Mouse (Mus musculus) bone marrow macrophage, adult 2 months (primary cell): ENCODE data around the gene Fbxo42. TPM values are rescaled to one million over a fixed set of nuclear protein-coding genes. Genes with fewer than 3 reads are reported as not detected.
"Not testable (repeated sequence)": the region's sequence is repeated elsewhere in the genome, so short reads cannot be mapped to it uniquely, and the experiment has no call there.

Experiments used
- H3K27ac ChIP-seq: 2 replicates; pipeline ENCODE4 v1.5.1; 2012; ENCODE audit warnings: low read depth, low read length; ENCODE audit not compliant: insufficient read depth
- H3K4me1 ChIP-seq: 2 replicates; pipeline ENCODE4 v1.6.1; 2012; ENCODE audit warnings: low read length; ENCODE audit not compliant: control insufficient read depth, insufficient read depth
- H3K4me3 ChIP-seq: 2 replicates; pipeline ENCODE4 v1.5.1; 2012; ENCODE audit warnings: mild to moderate bottlenecking, low read length, moderate library complexity; ENCODE audit not compliant: insufficient read depth
- CTCF ChIP-seq: IDR thresholded peaks from 2 replicates; pipeline ENCODE4 v1.5.1; 2012; ENCODE audit warnings: low read depth, mild to moderate bottlenecking, low read length, moderate library complexity
- POLR2A ChIP-seq: IDR thresholded peaks from 2 replicates; pipeline ENCODE4 v1.6.1; 2012; ENCODE audit warnings: mild to moderate bottlenecking, low read depth, low read length, borderline replicate concordance
- polyA plus RNA-seq: library from polyadenylated mRNA; stranded (reverse); fragments of >200 nt; gene quantifications from 2 replicates; pipeline ENCODE4 v1.2.4, GENCODE M21; 2012; ENCODE audit not compliant: missing spikeins, insufficient read depth, insufficient read length

Gene Fbxo42
- polyA plus RNA-seq, 1 experiment: 28.2 TPM

- Histone ChIP-seq H3K4me3 (no peak overlapping the region), H3K27ac (no peak overlapping the region)
- TF ChIP-seq CTCF (no peak), POLR2A (no peak)
These were observed 13.7 kb upstream of the Fbxo42 start for GRCm38 (mm10) chr4:141134031-141134441.

GRCm38 (mm10) chr4:141134751-141135530 is 12.8 kb upstream of the Fbxo42 start:
- H3K27ac ChIP-seq: no peak overlapping the region
- H3K4me1 ChIP-seq: peaks cover 52% of the 10 kb centered on the region
- no peak overlapping the region for H3K4me3 ChIP-seq
- TF ChIP-seq POLR2A (no peak), CTCF (no peak)

More at GRCm38 (mm10) chr4:141134031-141134441, 13.7 kb upstream of the Fbxo42 start:
- peaks cover 52% of the 10 kb centered on the region for H3K4me1 ChIP-seq

GRCm38 (mm10) chr4:141136126-141136525 is 11.6 kb upstream of the Fbxo42 start:
- Histone ChIP-seq H3K27ac (no peak overlapping the region), H3K4me3 (no peak overlapping the region), H3K4me1 (peaks cover 47% of the 10 kb centered on the region)
- TF ChIP-seq POLR2A: no peak
- no peak for TF ChIP-seq CTCF

GRCm38 (mm10) chr4:141137740-141138139 is 10.0 kb upstream of the Fbxo42 start:
- Histone ChIP-seq H3K4me3 (peak overlapping the region; percentile 95), H3K27ac (peak overlapping the region; percentile 93), H3K4me1 (peaks cover 39% of the 10 kb centered on the region)

GRCm38 (mm10) chr4:141138425-141139115 is 9.1 kb upstream of the Fbxo42 start:
- peak overlapping the region; percentile 93 for H3K27ac ChIP-seq
- peak overlapping the region; percentile 95 for H3K4me3 ChIP-seq
- peaks cover 44% of the 10 kb centered on the region for H3K4me1 ChIP-seq
- TF ChIP-seq CTCF (no peak), POLR2A (no peak)

- peaks cover 39% of the 10 kb centered on the region for H3K4me1 ChIP-seq
- peak within 1 kb of the TSS; percentile 95 for H3K4me3 ChIP-seq
- H3K27ac ChIP-seq: peak within 1 kb of the TSS; percentile 93
- 0 out of 2 replicates have a peak, but pooled peaks have one; percentile 45 for TF ChIP-seq POLR2A
- no peak for TF ChIP-seq CTCF
These were observed 8.4 kb upstream of the Fbxo42 start, which contains the start of gene Szrd1 for GRCm38 (mm10) chr4:141139116-141139970. Gene Szrd1, minus strand, starts transcription at chr4:141139775.

- H3K4me1 ChIP-seq: peaks cover 31% of the 10 kb centered on the region
- not testable (repeated sequence) for H3K4me3 ChIP-seq, H3K27ac ChIP-seq
These were observed 7.4 kb upstream of the Fbxo42 start for GRCm38 (mm10) chr4:141140354-141140753.

GRCm38 (mm10) chr4:141140967-141141366 is 6.7 kb upstream of the Fbxo42 start:
- TF ChIP-seq CTCF (no peak), POLR2A (no peak)
- Histone ChIP-seq H3K4me1 (peaks cover 26% of the 10 kb centered on the region), H3K27ac (no peak overlapping the region), H3K4me3 (no peak overlapping the region)

- H3K4me3 ChIP-seq: peak overlapping the region; percentile 51
- TF ChIP-seq CTCF: no peak
- TF ChIP-seq POLR2A: no peak
- peaks cover 22% of the 10 kb centered on the region for H3K4me1 ChIP-seq
- peak overlapping the region; percentile 56 for H3K27ac ChIP-seq
These were observed 5.4 kb upstream of the Fbxo42 start for GRCm38 (mm10) chr4:141142285-141142811.

- H3K27ac ChIP-seq, H3K4me3 ChIP-seq: not testable (repeated sequence)
- H3K4me1 ChIP-seq: peaks cover 26% of the 10 kb centered on the region
These were observed 2.6 kb upstream of the Fbxo42 start for GRCm38 (mm10) chr4:141145124-141145523.
